Mouse (Mus musculus): ENCODE results near the gene Hba-a1.
"Not testable (repeated sequence)": the region's sequence is repeated elsewhere in the genome, so short reads cannot be mapped to it uniquely, and the experiment has no call there.

The Hba-a1 gene

DNA sequence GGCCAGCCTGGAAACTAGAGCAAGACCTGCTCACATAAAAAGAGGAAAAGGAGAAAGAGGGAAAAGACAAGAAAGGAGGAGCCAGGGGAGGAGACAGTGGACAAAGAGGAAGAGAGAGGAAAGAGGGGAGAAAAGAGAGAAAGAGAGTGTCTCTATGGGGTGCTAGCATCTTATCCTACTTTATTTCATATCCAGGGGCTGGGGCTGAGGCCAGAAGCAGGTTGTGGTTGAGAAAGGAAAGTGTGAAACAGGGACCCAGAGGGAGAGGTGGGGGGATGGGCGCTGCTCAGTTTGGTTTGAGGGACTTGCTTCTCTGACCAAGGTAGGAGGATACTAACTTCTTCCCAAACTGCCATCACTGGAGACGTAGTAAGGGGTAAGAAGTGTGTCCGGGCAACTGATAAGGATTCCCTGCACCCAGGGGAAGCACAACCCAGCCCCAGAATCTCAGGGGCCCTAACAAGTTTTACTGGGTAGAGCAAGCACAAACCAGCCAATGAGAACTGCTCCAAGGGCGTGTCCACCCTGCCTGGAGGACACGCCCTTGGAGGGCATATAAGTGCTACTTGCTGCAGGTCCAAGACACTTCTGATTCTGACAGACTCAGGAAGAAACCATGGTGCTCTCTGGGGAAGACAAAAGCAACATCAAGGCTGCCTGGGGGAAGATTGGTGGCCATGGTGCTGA is at the start of gene Hba-a1:
Gene Hba-a1 (plus strand): TSS at position 421 of the 687 bp plus-strand sequence.
- DNase-seq (ENCODE audit: low read depth): not testable (repeated sequence)

DNA sequence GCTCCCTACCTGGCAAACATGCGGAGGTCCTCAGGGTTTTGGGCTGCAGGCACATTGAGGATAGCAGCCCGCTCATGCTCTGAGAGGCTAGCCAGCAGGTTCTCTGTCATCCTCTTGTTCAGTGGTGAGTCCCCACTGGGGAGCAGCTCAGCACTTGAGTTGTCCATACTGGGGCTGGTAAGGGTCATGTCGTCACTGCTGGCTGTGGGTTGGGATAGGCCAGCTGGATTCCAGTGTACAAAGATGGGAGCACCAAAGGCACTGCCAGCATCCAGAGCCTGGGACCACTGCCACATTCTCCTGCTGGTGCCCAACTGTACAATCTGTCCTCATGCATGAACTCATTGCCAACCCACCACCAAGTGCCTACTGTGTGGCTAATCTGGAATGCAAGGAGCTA is 49.4 kb upstream of the Hba-a1 start:
- DNase-seq (ENCODE audit: low read depth): no peak

DNA sequence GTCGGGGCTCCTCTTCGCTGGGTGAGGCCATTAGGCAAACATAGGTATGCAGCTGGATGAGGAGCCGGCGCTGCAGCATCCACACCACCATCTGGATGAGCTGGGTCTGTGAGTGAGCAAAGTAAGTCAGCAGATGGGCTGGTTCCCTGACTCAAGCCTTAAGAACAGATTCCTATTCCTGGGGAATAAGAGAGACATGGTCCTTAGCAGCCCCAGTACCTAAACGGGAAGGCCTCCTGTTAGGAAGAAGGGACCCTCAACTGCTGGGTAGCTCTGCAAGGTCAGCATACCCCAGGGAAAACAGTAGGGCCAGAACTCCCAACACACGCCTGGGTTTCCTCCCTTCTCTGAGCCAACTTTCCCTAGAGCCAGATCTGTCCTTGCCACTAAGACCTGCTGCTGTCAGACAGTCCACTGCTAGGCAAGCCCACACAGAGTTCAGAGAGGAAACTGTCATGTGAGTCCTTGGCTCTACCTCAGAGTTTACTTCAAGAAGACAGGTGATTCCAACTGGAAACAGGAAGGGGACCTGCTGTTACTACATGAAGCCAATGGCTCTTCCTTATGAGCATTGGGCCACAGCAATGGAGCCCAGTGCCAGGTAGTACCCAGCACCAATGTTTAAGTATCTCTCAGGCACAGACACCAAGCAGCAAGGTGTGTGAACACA is 48.4 kb upstream of the Hba-a1 start:
- no peak for DNase-seq (ENCODE audit: low read depth)

- no peak for DNase-seq (ENCODE audit: low read depth)
Measured at GRCm38 (mm10) chr11:32235646-32236045, 47.7 kb upstream of the Hba-a1 start.

GRCm38 (mm10) chr11:32236132-32236531 is 47.2 kb upstream of the Hba-a1 start:
- no peak for DNase-seq (ENCODE audit: low read depth)

DNA sequence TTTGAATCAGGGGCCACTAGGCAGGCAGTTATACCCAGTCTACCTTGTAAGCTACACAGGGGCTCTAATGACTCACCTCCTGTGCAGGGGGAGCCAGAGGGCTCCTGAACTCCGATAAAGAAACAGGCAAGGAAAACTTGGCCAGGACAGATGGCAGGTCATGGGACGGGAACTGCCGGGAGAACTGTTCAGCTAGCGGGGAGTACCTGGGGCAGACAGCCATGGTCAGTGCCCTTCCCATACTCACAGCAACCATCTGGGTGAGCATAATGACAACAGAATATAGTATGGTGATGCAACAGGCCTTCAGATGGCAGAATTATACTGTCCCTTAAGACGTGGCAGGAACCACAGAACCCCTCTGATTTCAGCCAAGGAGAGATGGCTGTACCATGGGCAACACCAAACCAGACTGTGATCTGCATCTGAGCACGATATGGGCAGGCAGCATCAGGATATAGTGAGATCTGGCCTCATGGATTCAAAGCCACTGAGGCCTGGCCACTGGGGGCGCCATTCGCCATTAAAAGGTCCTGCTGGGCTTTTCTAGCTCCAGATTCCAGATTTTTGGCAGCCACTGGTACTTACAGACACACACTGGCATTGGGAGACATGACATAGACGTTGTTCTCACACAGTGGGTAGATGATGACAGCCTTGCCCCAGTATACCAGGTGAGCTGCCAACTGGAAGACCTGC is 46.5 kb upstream of the Hba-a1 start:
- no peak for DNase-seq (ENCODE audit: low read depth)

DNA sequence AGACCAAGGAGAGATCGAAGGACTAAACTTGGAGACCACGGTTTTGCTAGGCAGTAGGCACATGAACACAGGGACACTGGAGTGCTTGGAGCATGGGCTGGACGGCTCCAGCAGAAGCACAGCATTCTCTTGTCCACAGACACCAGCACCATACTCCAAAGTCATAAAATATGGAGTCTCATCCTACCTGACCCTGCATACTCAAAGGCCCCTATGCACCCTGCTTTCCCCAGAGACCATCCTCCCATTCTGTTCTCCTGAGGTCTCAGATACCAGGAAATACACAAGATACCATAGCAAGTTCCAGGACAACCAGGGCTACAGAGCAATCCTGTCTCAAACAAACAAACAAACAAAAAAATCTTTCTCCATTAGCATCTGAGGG is 45.9 kb upstream of the Hba-a1 start:
- no peak for DNase-seq (ENCODE audit: low read depth)

GRCm38 (mm10) chr11:32238093-32238860 is 45.0 kb upstream of the Hba-a1 start:
- no peak for DNase-seq (ENCODE audit: low read depth)

DNA sequence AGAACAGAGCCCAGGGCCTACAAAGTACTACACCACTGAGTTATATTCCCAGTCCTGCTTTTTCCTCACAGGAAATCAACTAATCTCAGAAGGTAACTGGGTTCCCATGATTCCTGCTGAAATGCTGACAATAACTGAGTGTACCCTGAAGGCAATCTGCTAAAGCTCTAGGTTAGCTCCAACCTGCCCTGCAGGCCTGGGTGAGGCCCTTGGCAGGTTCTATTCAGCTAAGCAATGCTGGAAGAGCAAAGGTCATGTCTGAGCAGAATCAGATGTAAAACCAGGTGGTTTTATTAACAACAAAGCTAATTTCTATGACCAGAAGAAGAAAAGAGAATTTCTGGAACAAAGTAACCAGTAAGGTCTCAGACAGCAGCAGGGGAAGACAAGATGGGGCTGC is 41.9 kb upstream of the Hba-a1 start:
- DNase-seq (ENCODE audit: low read depth): no peak

GRCm38 (mm10) chr11:32242209-32242608 is 41.1 kb upstream of the Hba-a1 start:
- no peak for DNase-seq (ENCODE audit: low read depth)

DNA sequence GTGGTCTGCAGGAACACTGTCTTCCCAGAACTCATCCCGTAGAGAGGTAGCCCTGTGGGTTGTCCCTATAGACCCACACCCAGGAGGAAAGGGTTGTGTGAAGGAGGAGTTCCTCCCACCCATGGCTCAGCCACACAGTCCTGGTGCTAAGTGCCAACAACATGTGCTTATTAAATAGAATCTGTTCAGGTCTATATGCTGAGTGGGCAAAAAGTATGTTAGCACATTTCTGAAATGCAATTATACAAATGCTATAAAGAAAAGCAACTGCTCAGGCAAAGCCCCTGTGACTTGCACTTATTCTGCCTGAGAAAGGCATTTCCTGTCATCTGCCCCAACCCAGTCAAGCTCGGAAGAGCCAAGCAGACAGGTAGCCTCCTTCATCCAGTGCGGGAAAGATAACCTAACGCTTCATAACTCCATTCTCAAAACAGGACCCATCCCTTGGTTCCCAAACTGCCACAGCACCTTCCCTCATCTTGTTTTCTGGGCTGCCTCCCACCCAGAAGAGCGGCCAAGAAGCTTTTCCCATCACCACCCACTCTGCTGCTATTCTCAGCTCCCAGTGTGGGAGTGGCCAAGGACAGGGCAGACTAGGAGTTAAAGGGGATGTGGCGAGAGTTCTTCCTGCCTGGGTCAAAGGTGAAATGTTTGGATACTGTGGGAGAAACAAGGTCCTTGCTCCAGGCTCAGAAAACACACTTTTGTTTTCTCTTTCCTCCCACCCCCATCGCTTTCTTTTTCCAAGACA is 39.9 kb upstream of the Hba-a1 start:
- no peak for DNase-seq (ENCODE audit: low read depth)

DNA sequence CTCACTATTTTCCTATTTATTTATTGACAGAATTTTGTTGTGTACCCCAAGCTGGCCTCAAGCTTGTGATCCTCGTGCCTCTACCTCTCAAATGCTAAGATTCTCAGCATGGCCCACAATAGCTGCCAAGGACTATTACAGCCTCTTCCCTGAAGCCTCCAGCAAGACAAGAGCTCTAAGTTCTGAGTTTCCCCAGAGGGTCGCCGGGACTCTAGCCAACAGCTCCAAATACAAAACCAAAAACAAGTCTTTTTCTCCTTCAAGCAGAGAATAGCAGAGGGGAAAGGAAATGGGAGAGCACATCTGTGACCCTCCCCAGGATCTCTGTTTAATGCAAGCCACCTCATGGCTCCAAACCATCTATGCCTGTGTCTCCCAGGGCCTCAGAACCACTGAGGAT is 39.2 kb upstream of the Hba-a1 start:
- DNase-seq (ENCODE audit: low read depth): no peak

DNA sequence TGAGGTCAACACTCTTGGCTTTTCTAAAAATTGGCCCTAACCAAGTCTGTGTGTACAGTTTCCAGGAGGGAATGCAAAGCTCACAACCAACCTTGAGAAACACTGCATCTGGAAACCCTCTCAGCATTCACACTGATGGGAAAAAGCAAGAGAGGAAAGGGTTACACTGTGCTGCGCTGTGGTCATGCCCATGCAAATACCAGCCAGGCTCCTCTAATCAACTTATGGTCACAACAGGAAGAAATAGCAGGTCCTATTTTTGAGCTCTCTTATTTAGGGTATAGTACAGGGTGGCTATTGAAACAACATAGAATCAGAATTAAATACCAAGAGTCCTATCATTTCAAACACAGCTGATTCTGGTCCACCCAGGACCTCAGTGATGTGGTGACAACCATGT is 38.7 kb upstream of the Hba-a1 start:
- no peak for DNase-seq (ENCODE audit: low read depth)

DNA sequence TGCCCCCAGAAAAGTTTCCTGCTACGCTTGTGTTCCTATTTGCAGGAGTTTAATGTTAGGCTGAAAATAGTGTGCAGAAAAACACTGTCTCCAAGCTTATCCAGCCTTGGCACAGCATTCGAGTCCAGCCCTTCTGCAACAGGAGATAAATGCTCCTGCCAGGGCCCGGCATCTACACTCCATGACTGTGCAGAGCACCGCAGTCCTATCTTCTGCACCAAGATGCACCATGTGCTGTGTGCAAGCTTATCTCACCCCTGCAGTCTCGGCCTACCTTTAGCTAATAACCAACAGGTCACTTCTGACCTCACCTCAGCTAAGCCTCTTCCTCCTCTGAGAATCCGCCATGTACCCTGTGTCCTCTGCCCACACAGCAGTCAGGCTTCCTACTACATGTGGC is 37.7 kb upstream of the Hba-a1 start:
- DNase-seq (ENCODE audit: low read depth): peak; percentile 87

GRCm38 (mm10) chr11:32247068-32247467 is 36.2 kb upstream of the Hba-a1 start:
- no peak for DNase-seq (ENCODE audit: low read depth)

DNA sequence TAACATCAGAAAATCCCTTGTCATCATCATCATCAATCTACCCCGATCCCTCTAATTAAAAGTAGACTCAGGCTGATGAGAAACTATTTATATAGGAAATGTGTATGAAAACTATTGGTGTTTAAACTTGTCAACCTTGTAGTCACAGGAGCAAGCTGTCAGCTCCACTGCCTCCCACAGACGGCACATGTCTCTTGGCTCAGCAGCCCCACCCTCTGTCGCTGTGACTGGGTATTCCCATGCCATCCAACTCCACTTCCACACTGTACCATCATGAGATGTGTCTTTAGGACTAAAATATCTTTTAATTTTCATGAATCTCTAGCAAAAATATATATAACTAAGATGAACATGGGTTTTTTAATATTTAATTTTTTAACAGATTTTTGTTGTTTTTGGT is 35.0 kb upstream of the Hba-a1 start:
- no peak for DNase-seq (ENCODE audit: low read depth)

DNA sequence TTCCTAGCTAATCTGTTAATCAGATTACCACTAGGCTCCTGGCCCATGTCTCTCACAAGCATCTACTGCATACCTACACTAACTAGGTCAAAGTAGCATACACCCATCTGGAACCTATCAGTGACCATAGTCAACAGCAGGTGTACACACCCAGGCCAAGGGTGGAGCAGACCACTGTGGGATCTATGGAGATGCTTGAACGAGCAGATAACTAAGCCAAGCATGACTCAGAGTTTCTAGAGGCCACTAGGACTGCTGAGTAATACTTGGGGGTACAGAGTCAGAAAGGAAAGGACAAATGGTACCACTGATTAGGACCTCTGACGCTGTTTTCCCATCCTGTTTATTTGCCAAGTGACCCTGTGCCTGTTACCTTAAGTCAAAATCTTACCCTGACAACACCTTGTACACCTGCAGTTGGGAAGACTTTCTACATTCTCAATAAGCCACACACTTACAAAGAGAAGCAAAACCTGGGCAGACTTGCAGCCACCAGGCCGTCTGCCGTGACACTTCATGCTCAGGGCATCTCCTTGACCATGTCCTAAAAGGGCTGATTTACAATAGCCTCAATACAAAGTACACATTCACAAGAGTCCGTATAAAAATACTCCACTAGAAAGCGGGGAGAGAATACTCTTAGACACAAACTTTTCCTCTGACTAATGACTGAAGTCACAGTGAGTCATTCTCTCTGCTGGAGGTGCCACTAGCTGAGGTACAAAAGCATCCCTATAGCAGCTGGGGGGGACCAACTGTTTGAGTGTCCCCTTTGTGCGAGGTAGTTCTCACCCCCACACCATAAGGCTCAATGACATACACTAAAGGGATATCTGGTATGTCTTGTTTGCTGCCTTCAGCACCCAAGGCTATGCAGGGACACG is 32.2 kb upstream of the Hba-a1 start:
- peak; percentile 81 for DNase-seq (ENCODE audit: low read depth)

DNA sequence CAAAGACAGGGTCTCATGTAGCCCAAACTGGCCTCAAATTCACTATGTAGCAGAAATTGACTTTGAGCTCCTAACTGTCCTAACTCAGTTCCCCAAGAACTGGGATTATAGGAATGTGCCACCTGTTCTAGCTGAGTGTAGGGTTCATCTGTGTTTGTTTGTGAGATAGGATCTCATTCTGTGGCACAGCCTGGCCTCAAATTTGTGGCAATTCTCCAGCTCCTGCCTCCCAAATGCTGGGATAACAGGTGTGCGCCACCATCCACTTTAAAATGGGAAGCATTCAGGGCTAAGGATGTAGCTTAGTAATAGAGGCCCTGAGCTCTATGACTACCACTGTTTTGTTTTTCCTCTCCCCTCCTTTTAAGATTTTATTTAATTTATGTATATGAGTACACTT is 30.2 kb upstream of the Hba-a1 start:
- no peak for DNase-seq (ENCODE audit: low read depth)

- peak; percentile 75 for DNase-seq (ENCODE audit: low read depth)
Measured at GRCm38 (mm10) chr11:32256146-32256545, 27.2 kb upstream of the Hba-a1 start.

GRCm38 (mm10) chr11:32256566-32256965 is 26.7 kb upstream of the Hba-a1 start:
- DNase-seq (ENCODE audit: low read depth): no peak
